Mouse (Mus musculus): ENCODE measurements around the gene Gm10720. TPM values are rescaled to one million over a fixed set of nuclear protein-coding genes. Genes with fewer than 3 reads are reported as not detected.
"Not testable (repeated sequence)": the region's sequence is repeated elsewhere in the genome, so short reads cannot be mapped to it uniquely, and the experiment has no call there.

Gene Gm10720
- polyA plus RNA-seq, 1 experiment from 2014 or later = not detected

GRCm38 (mm10) chr9:3017108-3017507 lies 1.7 kb downstream of the Gm10720 start, which contains the start of gene Gm10719:
TSS of gene Gm10719 (plus strand) at chr9:3017408.
- H3K27ac ChIP-seq (replicated peaks); H3K4me3 ChIP-seq; ATAC-seq (replicated peaks); H3K9ac ChIP-seq (replicated peaks); H3K4me2 ChIP-seq (replicated peaks); H3K4me1 ChIP-seq; H3K9me3 ChIP-seq; H3K36me3 ChIP-seq; H3K27me3 ChIP-seq: not testable (repeated sequence)
- WGBS = 66% methylated on average over 2 of the region's 9 CpGs

GRCm38 (mm10) chr9:3018944-3019343 lies 3.5 kb downstream of the Gm10720 start:
- not testable (repeated sequence) for H3K4me3 ChIP-seq

GRCm38 (mm10) chr9:3019835-3020727 lies 4.6 kb downstream of the Gm10720 start:
- H3K9ac ChIP-seq (replicated peaks); H3K4me2 ChIP-seq (replicated peaks); H3K4me3 ChIP-seq; H3K4me1 ChIP-seq; ATAC-seq (replicated peaks); H3K9me3 ChIP-seq; H3K27ac ChIP-seq (replicated peaks); H3K27me3 ChIP-seq; H3K36me3 ChIP-seq: not testable (repeated sequence)
- 78% methylated on average over 17 of the region's 19 CpGs for WGBS

More at GRCm38 (mm10) chr9:3018944-3019343, 3.5 kb downstream of the Gm10720 start:
- H3K36me3 ChIP-seq; ATAC-seq (replicated peaks); H3K4me1 ChIP-seq; H3K9me3 ChIP-seq; H3K27ac ChIP-seq (replicated peaks); H3K4me2 ChIP-seq (replicated peaks); H3K27me3 ChIP-seq; H3K9ac ChIP-seq (replicated peaks): not testable (repeated sequence)
- WGBS = 62% methylated on average over 9 of the region's 9 CpGs

GRCm38 (mm10) chr9:3022316-3023008 lies 7.0 kb downstream of the Gm10720 start:
- H3K9me3 ChIP-seq; H3K36me3 ChIP-seq; H3K27me3 ChIP-seq; H3K27ac ChIP-seq (replicated peaks); H3K9ac ChIP-seq (replicated peaks); H3K4me2 ChIP-seq (replicated peaks); H3K4me3 ChIP-seq; H3K4me1 ChIP-seq; ATAC-seq (replicated peaks): not testable (repeated sequence)
- 75% methylated on average over 11 of the region's 13 CpGs for WGBS

GRCm38 (mm10) chr9:3023312-3023984 lies 8.0 kb downstream of the Gm10720 start, which contains the start of gene Gm10718:
TSS of gene Gm10718 (plus strand) at chr9:3023547.
- H3K4me3 ChIP-seq; H3K4me2 ChIP-seq (replicated peaks); H3K36me3 ChIP-seq; H3K9me3 ChIP-seq; H3K9ac ChIP-seq (replicated peaks); H3K4me1 ChIP-seq; H3K27ac ChIP-seq (replicated peaks); H3K27me3 ChIP-seq; ATAC-seq (replicated peaks): not testable (repeated sequence)
- WGBS = 74% methylated on average over 12 of the region's 13 CpGs

GRCm38 (mm10) chr9:3023985-3024648 lies 8.7 kb downstream of the Gm10720 start:
- H3K4me3 ChIP-seq; H3K4me2 ChIP-seq (replicated peaks); H3K4me1 ChIP-seq; H3K27me3 ChIP-seq; H3K27ac ChIP-seq (replicated peaks); H3K9me3 ChIP-seq; ATAC-seq (replicated peaks); H3K36me3 ChIP-seq; H3K9ac ChIP-seq (replicated peaks): not testable (repeated sequence)
- 76% methylated on average over 16 of the region's 16 CpGs for WGBS

DNA sequence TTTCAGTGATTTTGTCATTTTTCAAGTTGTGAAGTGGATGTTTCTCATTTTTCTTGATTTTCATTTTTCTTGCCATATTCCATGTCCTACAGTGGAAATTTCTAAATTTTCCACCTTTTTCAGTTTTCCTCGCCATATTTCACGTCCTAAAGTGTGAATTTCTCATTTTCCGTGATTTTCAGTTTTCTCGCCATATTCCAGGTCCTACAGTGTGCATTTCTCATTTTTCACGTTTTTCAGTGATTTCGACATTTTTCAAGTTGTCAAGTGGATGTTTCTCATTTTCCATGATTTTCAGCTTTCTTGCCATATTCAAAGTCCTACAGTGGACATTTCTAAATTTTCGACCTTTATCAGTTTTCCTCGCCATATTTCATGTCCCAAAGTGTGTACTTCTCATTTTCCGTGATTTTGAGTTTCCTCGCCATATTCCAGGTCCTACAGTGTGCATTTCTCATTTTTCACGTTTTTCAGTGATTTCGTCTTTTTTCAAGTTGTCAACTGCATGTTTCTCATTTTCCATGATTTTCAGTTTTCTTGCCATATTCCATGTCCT lies 9.5 kb downstream of the Gm10720 start, which contains the start of gene Gm10717:
Gene Gm10717, plus strand, starts transcription at position 506 of the 556 bp plus-strand sequence.
- ATAC-seq (replicated peaks); H3K4me3 ChIP-seq: not testable (repeated sequence)
- 71% methylated on average over 12 of the region's 12 CpGs for WGBS

DNA sequence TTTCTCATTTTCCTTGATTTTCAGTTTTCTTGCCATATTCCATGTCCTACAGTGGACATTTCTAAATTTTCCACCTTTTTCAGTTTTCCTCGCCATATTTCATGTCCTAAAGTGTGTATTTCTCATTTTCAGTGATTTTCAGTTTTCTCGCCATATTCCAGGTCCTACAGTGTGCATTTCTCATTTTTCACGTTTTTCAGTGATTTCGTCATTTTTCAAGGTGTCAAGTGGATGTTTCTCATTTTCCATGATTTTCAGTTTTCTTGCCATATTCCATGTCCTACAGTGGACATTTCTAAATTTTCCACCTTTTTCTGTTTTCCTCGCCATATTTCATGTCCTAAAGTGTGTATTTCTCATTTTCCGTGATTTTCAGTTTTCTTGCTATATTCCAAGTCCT lies 10.2 kb downstream of the Gm10720 start:
- WGBS = 74% methylated on average over 6 of the region's 6 CpGs
- not testable (repeated sequence) for H3K4me2 ChIP-seq (replicated peaks); H3K27me3 ChIP-seq; H3K4me1 ChIP-seq; H3K36me3 ChIP-seq; H3K4me3 ChIP-seq; H3K9ac ChIP-seq (replicated peaks); H3K9me3 ChIP-seq; H3K27ac ChIP-seq (replicated peaks); ATAC-seq (replicated peaks)

More for the DNA sequence above, 9.5 kb downstream of the Gm10720 start, which contains the start of gene Gm10717:
- H3K27me3 ChIP-seq; H3K9ac ChIP-seq (replicated peaks); H3K36me3 ChIP-seq; H3K27ac ChIP-seq (replicated peaks); H3K4me1 ChIP-seq; H3K4me2 ChIP-seq (replicated peaks): not testable (repeated sequence)
- peaks cover 12% of the 10 kb centered on the region for H3K9me3 ChIP-seq

GRCm38 (mm10) chr9:3026136-3026535 lies 10.7 kb downstream of the Gm10720 start:
- H3K4me3 ChIP-seq; H3K9ac ChIP-seq (replicated peaks); H3K4me1 ChIP-seq; H3K27ac ChIP-seq (replicated peaks); H3K9me3 ChIP-seq; H3K27me3 ChIP-seq; H3K36me3 ChIP-seq; H3K4me2 ChIP-seq (replicated peaks); ATAC-seq (replicated peaks): not testable (repeated sequence)
- WGBS = 73% methylated on average over 5 of the region's 5 CpGs

GRCm38 (mm10) chr9:3026741-3027140 lies 11.3 kb downstream of the Gm10720 start:
- H3K4me2 ChIP-seq (replicated peaks); ATAC-seq (replicated peaks); H3K27me3 ChIP-seq; H3K4me3 ChIP-seq; H3K9ac ChIP-seq (replicated peaks); H3K9me3 ChIP-seq; H3K4me1 ChIP-seq; H3K36me3 ChIP-seq; H3K27ac ChIP-seq (replicated peaks): not testable (repeated sequence)
- 64% methylated on average over 9 of the region's 9 CpGs for WGBS

- not testable (repeated sequence) for H3K4me1 ChIP-seq; H3K4me2 ChIP-seq (replicated peaks); H3K27me3 ChIP-seq; H3K9ac ChIP-seq (replicated peaks); H3K9me3 ChIP-seq; H3K36me3 ChIP-seq; H3K27ac ChIP-seq (replicated peaks); ATAC-seq (replicated peaks); H3K4me3 ChIP-seq
- 69% methylated on average over 9 of the region's 9 CpGs for WGBS
These were observed 11.7 kb downstream of the Gm10720 start for GRCm38 (mm10) chr9:3027200-3027599.
